Mouse (Mus musculus) macrophage (primary cell): ENCODE results near the gene Nubp1. TPM values are rescaled to one million over a fixed set of nuclear protein-coding genes. Genes with fewer than 3 reads are reported as not detected.

ENCODE experiments used
- H3K27ac ChIP-seq: fragments of 350-480 bp; formaldehyde crosslinking; 2 replicates; pipeline ENCODE4 v1.9.0; 2021
- H3K36me3 ChIP-seq: fragments of 350-480 bp; formaldehyde crosslinking; 2 replicates; pipeline ENCODE4 v1.9.0; 2021; ENCODE audit errors: inconsistent target
- H3K4me3 ChIP-seq: fragments of 350-480 bp; formaldehyde crosslinking; 2 replicates; pipeline ENCODE4 v1.9.0; 2021; ENCODE audit errors: inconsistent target
- H3K79me2 ChIP-seq: fragments of 350-480 bp; formaldehyde crosslinking; 2 replicates; pipeline ENCODE4 v1.9.0; 2021; ENCODE audit errors: inconsistent target
- WGBS: methylation state at CpG from one replicate; pipeline ENCODE4 v1.1.7; 2026; ENCODE audit warnings: inconsistent platforms; ENCODE audit not compliant: missing documents; 5-methylcytosine and 5-hydroxymethylcytosine counted together
- polyA plus RNA-seq: library from polyadenylated mRNA; stranded (reverse); fragments of 250-400 nt; gene quantifications from 3 replicates; pipeline ENCODE4 v1.2.4, GENCODE M21; 2018; ENCODE audit warnings: inconsistent platforms

Nubp1 gene
- polyA plus RNA-seq, 1 experiment from 2014 or later: 10.3 TPM

- WGBS: 14% methylated on average over 6 of the region's 6 CpGs
- Histone ChIP-seq H3K27ac (no peak overlapping the region), H3K79me2 (no peaks in the 10 kb centered on the region), H3K36me3 (no peaks in the 10 kb centered on the region), H3K4me3 (no peak overlapping the region)
These were observed 29.6 kb downstream of the Nubp1 start for GRCm38 (mm10) chr16:10441328-10441727.

GRCm38 (mm10) chr16:10441761-10442160 is 30.0 kb downstream of the Nubp1 start:
- H3K36me3 ChIP-seq: no peaks in the 10 kb centered on the region
- no peak overlapping the region for H3K27ac ChIP-seq
- H3K79me2 ChIP-seq: no peaks in the 10 kb centered on the region
- WGBS: 39% methylated on average over 4 of the region's 4 CpGs
- H3K4me3 ChIP-seq: no peak overlapping the region

GRCm38 (mm10) chr16:10443723-10444122 is 32.0 kb downstream of the Nubp1 start:
- no peak overlapping the region for H3K27ac ChIP-seq
- H3K79me2 ChIP-seq: no peaks in the 10 kb centered on the region
- no peak overlapping the region for H3K4me3 ChIP-seq
- H3K36me3 ChIP-seq: no peaks in the 10 kb centered on the region

GRCm38 (mm10) chr16:10446573-10447263 is 35.0 kb downstream of the Nubp1 start:
- Histone ChIP-seq H3K79me2 (no peaks in the 10 kb centered on the region), H3K4me3 (no peak overlapping the region), H3K36me3 (no peaks in the 10 kb centered on the region), H3K27ac (no peak overlapping the region)
- WGBS: 93% methylated on average over 13 of the region's 13 CpGs

GRCm38 (mm10) chr16:10447264-10447594 is 35.5 kb downstream of the Nubp1 start, which contains the start of gene Tvp23a:
TSS of gene Tvp23a (minus strand) at chr16:10447362.
- WGBS: 83% methylated on average over 12 of the region's 12 CpGs
- H3K79me2 ChIP-seq: no peaks in the 10 kb centered on the region
- no peak within 1 kb of the TSS for H3K4me3 ChIP-seq
- H3K36me3 ChIP-seq: no peaks in the 10 kb centered on the region
- no peak within 1 kb of the TSS for H3K27ac ChIP-seq

- no peaks in the 10 kb centered on the region for H3K79me2 ChIP-seq
- no peak overlapping the region for H3K27ac ChIP-seq
- WGBS: 61% methylated on average over 2 of the region's 2 CpGs
- no peak overlapping the region for H3K4me3 ChIP-seq
- H3K36me3 ChIP-seq: no peaks in the 10 kb centered on the region
These were observed 36.0 kb downstream of the Nubp1 start for GRCm38 (mm10) chr16:10447781-10448180.

- Histone ChIP-seq H3K4me3 (no peak overlapping the region), H3K27ac (no peak overlapping the region), H3K36me3 (no peaks in the 10 kb centered on the region), H3K79me2 (no peaks in the 10 kb centered on the region)
- 58% methylated on average over 9 of the region's 9 CpGs for WGBS
These were observed 37.2 kb downstream of the Nubp1 start for GRCm38 (mm10) chr16:10448931-10449330.

- Histone ChIP-seq H3K4me3 (no peak overlapping the region), H3K36me3 (no peaks in the 10 kb centered on the region), H3K27ac (no peak overlapping the region), H3K79me2 (no peaks in the 10 kb centered on the region)
- 100% methylated on average over 2 of the region's 2 CpGs for WGBS
These were observed 40.2 kb downstream of the Nubp1 start for GRCm38 (mm10) chr16:10451906-10452305.

- WGBS: 4% methylated on average over 8 of the region's 8 CpGs
- H3K27ac ChIP-seq: 0 out of 2 replicates have a peak overlapping the region, but pooled peaks have one; percentile 21
- no peaks in the 10 kb centered on the region for H3K36me3 ChIP-seq
- H3K79me2 ChIP-seq: no peaks in the 10 kb centered on the region
- no peak overlapping the region for H3K4me3 ChIP-seq
These were observed 40.7 kb downstream of the Nubp1 start for GRCm38 (mm10) chr16:10452445-10452896.

- Histone ChIP-seq H3K4me3 (no peak overlapping the region), H3K36me3 (no peaks in the 10 kb centered on the region), H3K79me2 (no peaks in the 10 kb centered on the region), H3K27ac (no peak overlapping the region)
- WGBS: 89% methylated on average over 6 of the region's 6 CpGs
These were observed 42.3 kb downstream of the Nubp1 start for GRCm38 (mm10) chr16:10453872-10454582.

GRCm38 (mm10) chr16:10454583-10454974 is 42.8 kb downstream of the Nubp1 start:
- Histone ChIP-seq H3K79me2 (no peaks in the 10 kb centered on the region), H3K27ac (no peak overlapping the region), H3K36me3 (no peaks in the 10 kb centered on the region), H3K4me3 (no peak overlapping the region)
- 100% methylated on average over 3 of the region's 3 CpGs for WGBS

GRCm38 (mm10) chr16:10460188-10460587 is 48.4 kb downstream of the Nubp1 start:
- WGBS: 94% methylated on average over 2 of the region's 2 CpGs
- Histone ChIP-seq H3K4me3 (no peak overlapping the region), H3K79me2 (no peaks in the 10 kb centered on the region), H3K27ac (no peak overlapping the region), H3K36me3 (no peaks in the 10 kb centered on the region)

GRCm38 (mm10) chr16:10461178-10461577 is 49.4 kb downstream of the Nubp1 start:
- H3K27ac ChIP-seq: no peak overlapping the region
- no peaks in the 10 kb centered on the region for H3K36me3 ChIP-seq
- WGBS: 25% methylated on average over 2 of the region's 2 CpGs
- H3K4me3 ChIP-seq: no peak overlapping the region
- no peaks in the 10 kb centered on the region for H3K79me2 ChIP-seq

GRCm38 (mm10) chr16:10465011-10465681 is 53.4 kb downstream of the Nubp1 start:
- Histone ChIP-seq H3K79me2 (no peaks in the 10 kb centered on the region), H3K4me3 (no peak overlapping the region), H3K27ac (no peak overlapping the region), H3K36me3 (no peaks in the 10 kb centered on the region)
- WGBS: 78% methylated on average over 4 of the region's 4 CpGs
